Mouse (Mus musculus) neural tube, embryonic 11.5 days (tissue): ENCODE results near the gene Fibp. TPM values are rescaled to one million over a fixed set of nuclear protein-coding genes. Genes with fewer than 3 reads are reported as not detected.

ENCODE experiments used
- ATAC-seq: fragments of 200-750 bp; cut with Nextera tagmentation; 2 replicates; pipeline ENCODE4 v1.8.0; 2017; ENCODE audit warnings: moderate number of reproducible peaks, mild to moderate bottlenecking, moderate TSS enrichment, moderate library complexity; ENCODE audit not compliant: insufficient read depth, low FRiP score, low TSS enrichment
- DNase-seq: peaks from one replicate; pipeline ENCODE4 v3.0.0-alpha.2; 2015; ENCODE audit warnings: low spot score
- H3K27ac ChIP-seq: fragments of 300-500 bp; sonication (generic); 2 replicates; pipeline ENCODE4 v1.5.1; 2014; ENCODE audit warnings: low read depth, mild to moderate bottlenecking, low read length
- H3K27me3 ChIP-seq: fragments of 300-500 bp; sonication (generic); 2 replicates; pipeline ENCODE4 v1.6.1; 2014; ENCODE audit warnings: mild to moderate bottlenecking, low read length, mixed read lengths; ENCODE audit not compliant: control insufficient read depth, insufficient read depth
- H3K36me3 ChIP-seq: fragments of 300-500 bp; sonication (generic); 2 replicates; pipeline ENCODE4 v1.6.1; 2014; ENCODE audit warnings: mild to moderate bottlenecking, low read length, moderate library complexity, mixed read lengths; ENCODE audit not compliant: control insufficient read depth, insufficient read depth
- H3K4me1 ChIP-seq: fragments of 300-500 bp; sonication (generic); 2 replicates; pipeline ENCODE4 v1.6.1; 2014; ENCODE audit warnings: low read length, mixed read lengths; ENCODE audit not compliant: control insufficient read depth, insufficient read depth
- H3K4me2 ChIP-seq: fragments of 300-500 bp; sonication (generic); 2 replicates; pipeline ENCODE4 v1.6.1; 2014; ENCODE audit warnings: low read depth, mild to moderate bottlenecking, moderate library complexity
- H3K4me3 ChIP-seq: fragments of 300-500 bp; sonication (generic); 2 replicates; pipeline ENCODE4 v1.5.1; 2014; ENCODE audit warnings: low read depth, low read length
- H3K9ac ChIP-seq: fragments of 300-500 bp; sonication (generic); 2 replicates; pipeline ENCODE4 v1.6.1; 2014; ENCODE audit warnings: mild to moderate bottlenecking, low read length
- H3K9me3 ChIP-seq: fragments of 300-500 bp; sonication (generic); 2 replicates; pipeline ENCODE4 v1.6.1; 2016; ENCODE audit warnings: low read length; ENCODE audit not compliant: control insufficient read depth
- WGBS: fragments of 180-500 bp; shearing (Covaris S2); extraction: QIAGEN DNeasy Blood & Tissue Kit; methylation state at CpG from one replicate; pipeline ENCODE4 v1.1.7; 2014; 5-methylcytosine and 5-hydroxymethylcytosine counted together
- polyA plus RNA-seq: library from polyadenylated mRNA; unstranded; fragments of >200 nt; fragmentation: Nextera tagmentation; extraction: Ambion mirVana; gene quantifications from 2 replicates; pipeline ENCODE4 v1.2.1, GENCODE M21; 2014

Fibp gene
- polyA plus RNA-seq, 1 experiment from 2014 or later: 119 TPM

GRCm38 (mm10) chr19:5466916-5467500 is 6.6 kb downstream of the Fibp start:
- DNase-seq (no peak), ATAC-seq (no peak)
- Histone ChIP-seq H3K27ac (no peak overlapping the region), H3K4me2 (no peak overlapping the region), H3K36me3 (peaks cover 12% of the 10 kb centered on the region), H3K4me3 (no peak overlapping the region), H3K9me3 (no peaks in the 10 kb centered on the region), H3K4me1 (peaks cover 2% of the 10 kb centered on the region; the same call in 1 of the 2 replicates), H3K9ac (no peak overlapping the region), H3K27me3 (no peaks in the 10 kb centered on the region)
- 95% methylated on average over 6 of the region's 6 CpGs for WGBS

- 61% methylated on average over 5 of the region's 5 CpGs for WGBS
- no peak for ATAC-seq
- Histone ChIP-seq H3K27ac (no peak within 1 kb of the TSS), H3K36me3 (peaks cover 10% of the 10 kb centered on the region), H3K4me1 (peaks cover 2% of the 10 kb centered on the region; the same call in 1 of the 2 replicates), H3K27me3 (no peaks in the 10 kb centered on the region), H3K9ac (no peak within 1 kb of the TSS), H3K4me2 (no peak within 1 kb of the TSS), H3K9me3 (no peaks in the 10 kb centered on the region), H3K4me3 (no peak within 1 kb of the TSS)
- no peak for DNase-seq
Observed at GRCm38 (mm10) chr19:5468374-5468773, 8.0 kb downstream of the Fibp start, which contains the start of gene Ctsw. Gene Ctsw (minus strand): TSS chr19:5468507.

- Histone ChIP-seq H3K4me1 (peaks cover 9% of the 10 kb centered on the region), H3K27me3 (no peaks in the 10 kb centered on the region), H3K9me3 (no peaks in the 10 kb centered on the region), H3K4me2 (no peak overlapping the region), H3K9ac (no peak overlapping the region), H3K27ac (no peak overlapping the region), H3K36me3 (peaks cover 4% of the 10 kb centered on the region), H3K4me3 (no peak overlapping the region)
- ATAC-seq (no peak), DNase-seq (no peak)
- 38% methylated on average over 5 of the region's 5 CpGs for WGBS
Observed at GRCm38 (mm10) chr19:5471846-5472245, 11.4 kb downstream of the Fibp start.

- DNase-seq (no peak), ATAC-seq (no peak)
- Histone ChIP-seq H3K27me3 (no peaks in the 10 kb centered on the region), H3K4me3 (no peak overlapping the region), H3K27ac (no peak overlapping the region), H3K9me3 (no peaks in the 10 kb centered on the region), H3K4me2 (no peak overlapping the region), H3K36me3 (no peaks in the 10 kb centered on the region), H3K4me1 (peaks cover 9% of the 10 kb centered on the region), H3K9ac (no peak overlapping the region)
- WGBS: 81% methylated on average over 3 of the region's 3 CpGs
Observed at GRCm38 (mm10) chr19:5472857-5473256, 12.4 kb downstream of the Fibp start.

- H3K9me3 ChIP-seq: no peaks in the 10 kb centered on the region
- H3K4me2 ChIP-seq: peak within 1 kb of the TSS; percentile 97
- WGBS: 3% methylated on average over 22 of the region's 22 CpGs
- peaks cover 9% of the 10 kb centered on the region for H3K4me1 ChIP-seq
- no peaks in the 10 kb centered on the region for H3K27me3 ChIP-seq
- ATAC-seq: peak; percentile 64; the same call in 1 of the 2 replicates
- H3K4me3 ChIP-seq: peak within 1 kb of the TSS; percentile 62
- DNase-seq: peak; percentile 80
- peak within 1 kb of the TSS; percentile 82 for H3K9ac ChIP-seq
- peak within 1 kb of the TSS; percentile 56 for H3K27ac ChIP-seq
- no peaks in the 10 kb centered on the region for H3K36me3 ChIP-seq
Observed at GRCm38 (mm10) chr19:5473720-5474119, 13.3 kb downstream of the Fibp start, which contains the start of gene Efemp2. Gene Efemp2 (plus strand): TSS chr19:5473954.

- H3K9ac ChIP-seq: peak overlapping the region; percentile 82
- peak; percentile 82 for ATAC-seq
Observed at GRCm38 (mm10) chr19:5474281-5475068, 14.1 kb downstream of the Fibp start.

GRCm38 (mm10) chr19:5475069-5475714 is 14.8 kb downstream of the Fibp start:
- peak overlapping the region; percentile 62 for H3K4me3 ChIP-seq
- H3K36me3 ChIP-seq: no peaks in the 10 kb centered on the region; the same call in 1 of the 2 replicates
- WGBS: 23% methylated on average over 13 of the region's 13 CpGs
- H3K4me1 ChIP-seq: peaks cover 9% of the 10 kb centered on the region
- ATAC-seq (peak; percentile 26; the same call in 1 of the 2 replicates), DNase-seq (no peak)
- H3K27ac ChIP-seq: peak overlapping the region; percentile 56
- H3K4me2 ChIP-seq: peak overlapping the region; percentile 97
- no peaks in the 10 kb centered on the region for H3K27me3 ChIP-seq
- H3K9me3 ChIP-seq: no peaks in the 10 kb centered on the region
- H3K9ac ChIP-seq: peak overlapping the region; percentile 82

More at GRCm38 (mm10) chr19:5474281-5475068, 14.1 kb downstream of the Fibp start:
- Histone ChIP-seq H3K27ac (peak overlapping the region; percentile 56), H3K4me1 (peaks cover 9% of the 10 kb centered on the region), H3K36me3 (no peaks in the 10 kb centered on the region), H3K27me3 (no peaks in the 10 kb centered on the region), H3K4me2 (peak overlapping the region; percentile 97), H3K9me3 (no peaks in the 10 kb centered on the region), H3K4me3 (peak overlapping the region; percentile 62)
- WGBS: 2% methylated on average over 33 of the region's 68 CpGs
- peak; percentile 62 for DNase-seq

GRCm38 (mm10) chr19:5477004-5477667 is 16.7 kb downstream of the Fibp start:
- Histone ChIP-seq H3K4me2 (no peak overlapping the region), H3K27me3 (no peaks in the 10 kb centered on the region), H3K36me3 (peaks cover 2% of the 10 kb centered on the region), H3K27ac (no peak overlapping the region), H3K4me1 (peaks cover 9% of the 10 kb centered on the region), H3K4me3 (no peak overlapping the region), H3K9ac (no peak overlapping the region), H3K9me3 (no peaks in the 10 kb centered on the region)
- no peak for ATAC-seq
- 85% methylated on average over 10 of the region's 10 CpGs for WGBS
- no peak for DNase-seq
